Mouse (Mus musculus) liver, postnatal 0 days (tissue): ENCODE results near the gene Atp1b1. TPM values are rescaled to one million over a fixed set of nuclear protein-coding genes. Genes with fewer than 3 reads are reported as not detected.
A peak's percentile ranks its signal among the peaks of the same experiment; 100 is the strongest.

Experiments used
- ATAC-seq: fragments of 200-750 bp; cut with Nextera tagmentation; 2 replicates; pipeline ENCODE4 v1.8.0; 2017; ENCODE audit warnings: mild to moderate bottlenecking, moderate library complexity
- DNase-seq: peaks from one replicate; pipeline ENCODE4 v3.0.0-alpha.2; 2016
- H3K27ac ChIP-seq: fragments of 300-500 bp; sonication (generic); 2 replicates; pipeline ENCODE4 v1.5.1; 2014; ENCODE audit warnings: antibody characterized with exemption, moderate library complexity, mild to moderate bottlenecking, low read depth
- H3K27me3 ChIP-seq: fragments of 300-500 bp; sonication (generic); 2 replicates; pipeline ENCODE4 v1.6.1; 2014; ENCODE audit warnings: low read length, control low read depth, mixed read lengths; ENCODE audit not compliant: insufficient read depth
- H3K36me3 ChIP-seq: fragments of 300-500 bp; sonication (generic); replicated peaks from 2 replicates; pipeline ENCODE4 v1.6.1; 2014; ENCODE audit warnings: mild to moderate bottlenecking, control low read depth, low read length, moderate library complexity, mixed read lengths; ENCODE audit not compliant: insufficient read depth
- H3K4me1 ChIP-seq: fragments of 300-500 bp; sonication (generic); 2 replicates; pipeline ENCODE4 v1.6.1; 2014; ENCODE audit warnings: antibody characterized with exemption, mild to moderate bottlenecking, control low read depth; ENCODE audit not compliant: insufficient read depth
- H3K4me2 ChIP-seq: fragments of 300-500 bp; sonication (generic); 2 replicates; pipeline ENCODE4 v1.6.1; 2014; ENCODE audit warnings: low read depth, mild to moderate bottlenecking, low read length, moderate library complexity, mixed read lengths
- H3K4me3 ChIP-seq: fragments of 300-500 bp; sonication (generic); 2 replicates; pipeline ENCODE4 v1.5.1; 2014; ENCODE audit warnings: low read depth, low read length
- H3K9ac ChIP-seq: fragments of 300-500 bp; sonication (generic); replicated peaks from 2 replicates; pipeline ENCODE4 v1.6.1; 2014; ENCODE audit warnings: mild to moderate bottlenecking, moderate library complexity
- H3K9me3 ChIP-seq: fragments of 300-500 bp; sonication (generic); 2 replicates; pipeline ENCODE4 v1.6.1; 2016; ENCODE audit warnings: mild to moderate bottlenecking, control low read depth, low read length, mixed read lengths
- CTCF ChIP-seq: sonication (generic); IDR thresholded peaks from 2 replicates; pipeline ENCODE4 v1.5.1; 2016; ENCODE audit warnings: antibody characterized with exemption, low read depth
- EP300 ChIP-seq: IDR thresholded peaks from 2 replicates; pipeline ENCODE4 v1.6.1; 2016; ENCODE audit warnings: antibody characterized with exemption, low read depth, mild to moderate bottlenecking
- WGBS: fragments of 180-500 bp; shearing (Covaris S2); extraction: QIAGEN DNeasy Blood & Tissue Kit; methylation state at CpG from one replicate; pipeline ENCODE4 v1.1.7; 2014; ENCODE audit not compliant: insufficient replicate concordance; 5-methylcytosine and 5-hydroxymethylcytosine counted together
- polyA plus RNA-seq: library from polyadenylated mRNA; unstranded; fragments of >200 nt; fragmentation: Nextera tagmentation; extraction: Ambion mirVana; gene quantifications from 2 replicates; pipeline ENCODE4 v1.2.1, GENCODE M21; 2015

Atp1b1 gene
- polyA plus RNA-seq, 1 experiment from 2014 or later, result 38.6 TPM

DNA sequence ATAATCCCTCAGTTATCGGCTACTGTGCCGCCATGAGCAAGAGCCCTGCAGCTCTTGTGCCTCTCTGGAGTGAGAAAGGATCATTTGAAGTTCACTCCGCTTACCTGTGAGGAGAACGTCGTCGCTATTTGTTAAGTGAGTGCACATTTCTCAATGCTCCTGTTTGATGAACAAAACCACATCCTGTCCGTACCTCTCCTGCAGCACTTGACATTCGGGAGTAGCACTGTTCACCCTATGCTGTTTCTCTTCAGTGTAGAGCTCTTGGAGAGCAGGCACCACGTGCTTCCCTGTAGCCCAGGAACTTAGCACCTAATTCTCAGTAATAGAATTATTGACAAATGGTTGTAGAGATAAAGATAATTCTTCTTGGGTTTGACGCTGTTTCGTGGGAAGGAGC, 44.5 kb downstream of the Atp1b1 start:
- 64% methylated on average over 11 of the region's 11 CpGs for WGBS
- Histone ChIP-seq H3K27ac (no peak overlapping the region), H3K9me3 (no peaks in the 10 kb centered on the region), H3K36me3 (no peaks in the 10 kb centered on the region), H3K4me2 (no peak overlapping the region), H3K4me3 (no peak overlapping the region), H3K4me1 (peaks cover 19% of the 10 kb centered on the region), H3K27me3 (no peaks in the 10 kb centered on the region), H3K9ac (no peak overlapping the region)
- TF ChIP-seq CTCF (no peak), EP300 (no peak)
- no peak for DNase-seq
- ATAC-seq, result no peak

DNA sequence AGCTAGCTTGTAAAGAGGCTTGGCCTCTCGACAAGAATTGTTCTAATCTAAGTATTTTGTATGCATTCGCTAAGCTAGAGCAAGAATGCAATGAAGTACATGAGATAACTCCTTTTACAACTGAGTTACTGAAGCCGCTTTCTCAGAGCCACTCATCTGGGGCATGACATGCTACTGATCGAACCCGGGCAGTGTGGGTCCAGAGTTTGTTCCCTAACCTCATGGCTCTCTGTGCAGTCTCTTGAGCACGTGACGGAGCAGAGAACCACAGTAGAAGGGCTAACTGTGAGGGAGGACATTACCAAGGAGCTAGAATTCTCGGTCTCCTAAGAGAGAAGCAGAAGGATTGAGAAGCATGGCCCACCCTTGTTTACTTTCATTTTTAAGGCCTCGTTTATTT, 45.2 kb downstream of the Atp1b1 start:
- WGBS, result 83% methylated on average over 9 of the region's 9 CpGs
- H3K36me3 ChIP-seq, result no peaks in the 10 kb centered on the region
- H3K27ac ChIP-seq, result no peak overlapping the region
- DNase-seq (no peak), ATAC-seq (no peak)
- H3K9me3 ChIP-seq, result no peaks in the 10 kb centered on the region
- H3K4me2 ChIP-seq, result no peak overlapping the region
- H3K9ac ChIP-seq, result no peak overlapping the region
- peaks cover 19% of the 10 kb centered on the region for H3K4me1 ChIP-seq
- TF ChIP-seq CTCF, result no peak
- no peak for TF ChIP-seq EP300
- no peak overlapping the region for H3K4me3 ChIP-seq
- H3K27me3 ChIP-seq, result no peaks in the 10 kb centered on the region

DNA sequence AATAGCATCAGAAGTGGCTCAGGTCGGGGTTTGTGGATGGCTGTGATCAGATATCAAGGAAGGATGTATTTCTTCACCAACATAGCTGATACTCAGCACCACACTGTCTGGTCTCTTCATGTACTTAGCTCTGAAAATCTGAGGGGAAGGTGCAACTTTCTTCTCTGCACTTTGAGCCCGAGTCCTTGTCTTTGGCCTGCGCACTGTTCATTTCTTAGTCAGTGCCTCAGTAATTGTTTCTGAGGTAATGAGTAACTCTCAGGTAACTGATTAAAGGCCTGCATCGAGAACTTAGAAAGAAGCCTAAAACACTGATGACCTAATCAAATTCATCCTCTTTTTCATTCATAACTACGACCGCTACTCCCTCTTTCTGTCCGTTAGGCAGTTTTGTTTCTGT, 46.8 kb downstream of the Atp1b1 start:
- Histone ChIP-seq H3K9ac (no peak overlapping the region), H3K4me2 (no peak overlapping the region), H3K27me3 (no peaks in the 10 kb centered on the region), H3K9me3 (no peaks in the 10 kb centered on the region), H3K4me1 (peaks cover 11% of the 10 kb centered on the region), H3K4me3 (no peak overlapping the region), H3K27ac (no peak overlapping the region), H3K36me3 (no peaks in the 10 kb centered on the region)
- TF ChIP-seq CTCF, result no peak
- no peak for ATAC-seq
- DNase-seq, result no peak
- WGBS, result 70% methylated on average over 7 of the region's 7 CpGs

DNA sequence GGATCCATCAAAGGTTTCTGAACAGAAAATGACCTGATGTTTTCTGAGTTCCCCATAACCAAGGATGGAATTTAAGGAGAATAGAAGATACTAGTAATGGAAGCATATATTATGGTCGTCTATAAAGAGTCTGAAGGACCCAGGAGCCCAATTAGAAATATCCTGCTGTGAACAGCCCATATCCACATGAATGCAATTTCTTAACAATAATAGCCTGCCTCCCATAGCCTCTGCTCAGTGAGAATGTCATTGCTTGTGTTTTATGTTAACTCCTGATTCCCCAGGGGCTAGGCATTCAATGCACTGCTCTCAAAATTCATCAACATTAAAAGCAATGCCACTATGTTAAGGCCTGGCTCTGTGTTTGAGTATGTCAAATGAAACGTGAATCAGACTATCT, 49.5 kb downstream of the Atp1b1 start:
- ATAC-seq, result no peak
- no peak overlapping the region for H3K4me3 ChIP-seq
- H3K4me1 ChIP-seq, result peaks cover 10% of the 10 kb centered on the region
- TF ChIP-seq EP300 (no peak), CTCF (no peak)
- no peak for DNase-seq
- no peak overlapping the region for H3K27ac ChIP-seq
- H3K9me3 ChIP-seq, result no peaks in the 10 kb centered on the region
- H3K36me3 ChIP-seq, result no peaks in the 10 kb centered on the region
- H3K27me3 ChIP-seq, result no peaks in the 10 kb centered on the region
- 74% methylated on average over 2 of the region's 2 CpGs for WGBS
- no peak overlapping the region for H3K9ac ChIP-seq
- no peak overlapping the region for H3K4me2 ChIP-seq

DNA sequence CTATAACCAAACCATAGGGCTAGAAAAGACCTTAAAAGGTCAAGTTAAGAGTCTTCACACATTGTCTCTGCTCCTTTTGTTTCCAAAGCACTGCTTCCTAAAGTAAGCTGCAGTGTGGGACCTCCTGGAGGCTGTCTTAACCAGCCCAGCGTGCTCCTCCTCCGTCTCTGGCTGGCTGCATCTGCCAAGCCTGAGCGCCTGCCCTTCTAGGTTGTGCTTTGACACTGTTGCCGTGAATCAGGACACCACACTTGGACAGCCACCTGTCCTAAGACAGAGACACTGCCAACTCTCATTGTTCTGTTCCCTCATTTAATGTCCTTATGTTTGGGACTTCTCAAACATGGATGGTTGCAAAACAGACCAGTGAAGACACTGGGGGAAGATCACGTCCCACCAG, 51.6 kb downstream of the Atp1b1 start:
- no peaks in the 10 kb centered on the region for H3K9me3 ChIP-seq
- no peak overlapping the region for H3K27ac ChIP-seq
- no peaks in the 10 kb centered on the region for H3K36me3 ChIP-seq
- no peak overlapping the region for H3K4me2 ChIP-seq
- DNase-seq, result no peak
- WGBS, result 80% methylated on average over 5 of the region's 5 CpGs
- H3K4me1 ChIP-seq, result peaks cover 6% of the 10 kb centered on the region
- no peak overlapping the region for H3K9ac ChIP-seq
- no peak for ATAC-seq
- H3K27me3 ChIP-seq, result no peaks in the 10 kb centered on the region
- no peak overlapping the region for H3K4me3 ChIP-seq
- TF ChIP-seq CTCF, result no peak
- TF ChIP-seq EP300, result no peak

DNA sequence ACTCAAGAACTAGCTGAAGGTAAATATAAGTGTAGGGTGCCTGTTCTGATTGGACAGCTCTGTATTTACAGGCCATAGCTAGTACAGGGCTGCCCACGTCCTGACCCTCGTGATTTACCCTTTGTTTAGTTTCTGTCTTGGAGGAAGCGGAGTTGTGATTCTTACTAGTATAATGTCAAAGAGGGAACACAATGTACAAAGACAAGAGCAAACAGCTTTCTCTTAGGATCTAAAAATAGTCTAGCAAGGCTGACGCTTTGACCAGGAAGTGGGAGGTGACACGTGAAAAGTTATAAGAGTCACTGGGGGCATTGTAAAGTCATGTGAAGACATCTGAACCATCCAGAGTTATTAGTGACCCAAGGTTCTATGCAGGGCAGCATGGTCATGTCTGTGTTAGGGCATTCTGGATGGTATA, 52.8 kb downstream of the Atp1b1 start:
- Histone ChIP-seq H3K27ac (peak overlapping the region; percentile 40), H3K4me2 (0 out of 2 replicates have a peak overlapping the region, but pooled peaks have one; percentile 32), H3K9ac (no peak overlapping the region), H3K36me3 (no peaks in the 10 kb centered on the region), H3K27me3 (no peaks in the 10 kb centered on the region), H3K4me1 (peaks cover 6% of the 10 kb centered on the region), H3K4me3 (no peak overlapping the region), H3K9me3 (no peaks in the 10 kb centered on the region)
- 24% methylated on average over 5 of the region's 5 CpGs for WGBS
- peak; percentile 86 for ATAC-seq
- DNase-seq, result no peak
- TF ChIP-seq EP300 (peak; percentile 77), CTCF (no peak)

DNA sequence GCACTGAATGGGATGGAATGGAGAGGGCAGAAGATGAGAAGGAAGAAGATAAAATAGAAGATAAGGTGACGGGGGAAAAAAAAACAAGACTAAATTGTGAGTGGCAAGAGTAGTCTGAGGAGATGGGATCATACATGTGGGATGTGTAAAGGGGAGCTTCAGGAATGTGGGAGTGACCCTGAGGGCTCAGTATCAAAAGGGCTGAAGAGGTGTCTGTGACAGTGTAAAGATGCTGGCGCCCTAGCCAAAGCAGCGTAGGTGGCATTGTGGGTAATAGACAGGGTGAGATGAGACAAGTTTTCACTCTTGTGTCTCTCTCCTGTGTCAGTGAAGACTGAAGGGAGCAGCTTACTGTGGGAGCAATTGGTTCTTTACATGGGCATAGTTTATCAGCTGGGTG, 58.6 kb downstream of the Atp1b1 start:
- no peak for DNase-seq
- 87% methylated on average over 3 of the region's 3 CpGs for WGBS
- H3K9ac ChIP-seq, result no peak overlapping the region
- ATAC-seq, result no peak
- no peaks in the 10 kb centered on the region for H3K36me3 ChIP-seq
- no peak overlapping the region for H3K4me3 ChIP-seq
- no peaks in the 10 kb centered on the region for H3K9me3 ChIP-seq
- no peak overlapping the region for H3K4me2 ChIP-seq
- H3K4me1 ChIP-seq, result no peaks in the 10 kb centered on the region
- TF ChIP-seq CTCF (no peak), EP300 (no peak)
- H3K27ac ChIP-seq, result no peak overlapping the region
- H3K27me3 ChIP-seq, result no peaks in the 10 kb centered on the region
